Mouse (Mus musculus) forebrain, embryonic 14.5 days (tissue): ENCODE measurements around the gene Bcar1. TPM values are rescaled to one million over a fixed set of nuclear protein-coding genes. Genes with fewer than 3 reads are reported as not detected.

ENCODE experiments used
- ATAC-seq: fragments of 200-750 bp; cut with Nextera tagmentation; 2 replicates; pipeline ENCODE4 v1.8.0; 2017; ENCODE audit warnings: mild to moderate bottlenecking, moderate library complexity
- DNase-seq: peaks from one replicate; pipeline ENCODE4 v3.0.0-alpha.2; 2015; ENCODE audit warnings: low spot score
- H3K27ac ChIP-seq: fragments of 300-500 bp; sonication (generic); 2 replicates; pipeline ENCODE4 v1.5.1; 2014; ENCODE audit warnings: low read depth, mild to moderate bottlenecking, control low read depth, low read length, moderate library complexity
- H3K27me3 ChIP-seq: fragments of 300-500 bp; sonication (generic); replicated peaks from 2 replicates; pipeline ENCODE4 v1.6.1; 2014; ENCODE audit warnings: low read length, control low read depth, mixed read lengths; ENCODE audit not compliant: control insufficient read depth, insufficient read depth
- H3K36me3 ChIP-seq: fragments of 300-500 bp; sonication (generic); 2 replicates; pipeline ENCODE4 v1.6.1; 2014; ENCODE audit warnings: low read length, control low read depth; ENCODE audit not compliant: control insufficient read depth, insufficient read depth
- H3K4me1 ChIP-seq: fragments of 300-500 bp; sonication (generic); 2 replicates; pipeline ENCODE4 v1.6.1; 2014; ENCODE audit warnings: antibody characterized with exemption, low read length, control low read depth; ENCODE audit not compliant: control insufficient read depth, insufficient read depth
- H3K4me2 ChIP-seq: fragments of 300-500 bp; sonication (generic); 2 replicates; pipeline ENCODE4 v1.6.1; 2014; ENCODE audit warnings: mild to moderate bottlenecking, control low read depth, low read length
- H3K4me3 ChIP-seq: fragments of 300-500 bp; sonication (generic); 2 replicates; pipeline ENCODE4 v1.5.1; 2014; ENCODE audit warnings: low read depth, low read length, control low read depth
- H3K9ac ChIP-seq: fragments of 300-500 bp; sonication (generic); 2 replicates; pipeline ENCODE4 v1.6.1; 2014; ENCODE audit warnings: mild to moderate bottlenecking, low read length, control low read depth, moderate library complexity
- H3K9me3 ChIP-seq: fragments of 300-500 bp; sonication (generic); replicated peaks from 2 replicates; pipeline ENCODE4 v1.6.1; 2016; ENCODE audit warnings: low read length, control low read depth, mixed read lengths; ENCODE audit not compliant: control insufficient read depth
- WGBS: fragments of 180-500 bp; shearing (Covaris S2); extraction: QIAGEN DNeasy Blood & Tissue Kit; methylation state at CpG from one replicate; pipeline ENCODE4 v1.1.7; 2014; 5-methylcytosine and 5-hydroxymethylcytosine counted together
- polyA plus RNA-seq: library from polyadenylated mRNA; unstranded; fragments of >200 nt; fragmentation: Nextera tagmentation; extraction: Ambion mirVana; gene quantifications from 2 replicates; pipeline ENCODE4 v1.2.1, GENCODE M21; 2014

The Bcar1 gene
- polyA plus RNA-seq, 1 experiment from 2014 or later: 41.2 TPM

- Histone ChIP-seq H3K27me3 (no peaks in the 10 kb centered on the region), H3K4me1 (no peaks in the 10 kb centered on the region), H3K9ac (no peak overlapping the region), H3K4me3 (no peak overlapping the region), H3K4me2 (no peak overlapping the region), H3K9me3 (no peaks in the 10 kb centered on the region), H3K27ac (no peak overlapping the region), H3K36me3 (no peaks in the 10 kb centered on the region)
- WGBS: 13% methylated on average over 1 of the region's 1 CpGs
- ATAC-seq (no peak), DNase-seq (no peak)
Observed at GRCm38 (mm10) chr8:111699035-111699434, 44.6 kb downstream of the Bcar1 start.

- WGBS: 82% methylated on average over 10 of the region's 10 CpGs
- H3K4me3 ChIP-seq: no peak overlapping the region
- no peak overlapping the region for H3K4me2 ChIP-seq
- ATAC-seq (no peak), DNase-seq (no peak)
- no peak overlapping the region for H3K27ac ChIP-seq
- no peaks in the 10 kb centered on the region for H3K36me3 ChIP-seq
- H3K4me1 ChIP-seq: no peaks in the 10 kb centered on the region
- no peak overlapping the region for H3K9ac ChIP-seq
- no peaks in the 10 kb centered on the region for H3K9me3 ChIP-seq
- H3K27me3 ChIP-seq: no peaks in the 10 kb centered on the region
Observed at GRCm38 (mm10) chr8:111697655-111698054, 46.0 kb downstream of the Bcar1 start.

DNA sequence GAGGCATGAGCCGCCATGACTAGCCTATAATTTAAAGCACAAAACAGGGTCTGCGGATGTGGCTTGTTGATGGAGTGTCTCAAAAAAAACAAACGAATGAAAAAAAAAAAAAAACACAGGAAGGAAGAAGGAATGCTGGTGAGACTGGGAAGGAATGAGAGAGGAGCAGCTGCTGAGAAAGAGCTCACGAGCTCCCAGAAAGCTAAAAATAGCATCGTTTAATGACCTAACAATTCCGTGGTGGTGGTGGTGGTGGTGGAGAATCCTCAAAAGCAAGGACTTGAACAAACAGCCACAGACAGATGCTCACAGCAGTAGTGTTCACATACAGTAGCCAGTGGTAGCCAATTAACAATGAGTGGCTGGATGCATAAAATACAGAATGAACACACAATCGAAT, 48.2 kb downstream of the Bcar1 start:
- no peak overlapping the region for H3K4me3 ChIP-seq
- WGBS: 69% methylated on average over 7 of the region's 7 CpGs
- H3K27me3 ChIP-seq: no peaks in the 10 kb centered on the region
- H3K9ac ChIP-seq: no peak overlapping the region
- no peak overlapping the region for H3K27ac ChIP-seq
- H3K4me2 ChIP-seq: no peak overlapping the region
- no peaks in the 10 kb centered on the region for H3K36me3 ChIP-seq
- H3K9me3 ChIP-seq: no peaks in the 10 kb centered on the region
- no peaks in the 10 kb centered on the region for H3K4me1 ChIP-seq
- DNase-seq (no peak), ATAC-seq (no peak)

- H3K36me3 ChIP-seq: no peaks in the 10 kb centered on the region
- H3K4me1 ChIP-seq: no peaks in the 10 kb centered on the region
- H3K9me3 ChIP-seq: no peaks in the 10 kb centered on the region
- WGBS: 85% methylated on average over 6 of the region's 6 CpGs
- no peak for ATAC-seq
- no peak for DNase-seq
- no peak overlapping the region for H3K27ac ChIP-seq
- no peak overlapping the region for H3K4me2 ChIP-seq
- H3K27me3 ChIP-seq: no peaks in the 10 kb centered on the region
- H3K9ac ChIP-seq: no peak overlapping the region
- H3K4me3 ChIP-seq: no peak overlapping the region
Observed at GRCm38 (mm10) chr8:111693261-111693741, 50.3 kb downstream of the Bcar1 start.

GRCm38 (mm10) chr8:111690960-111691445, 52.6 kb downstream of the Bcar1 start, which contains the start of gene Ctrb1:
TSS of gene Ctrb1 (minus strand) at chr8:111691010.
- Histone ChIP-seq H3K4me1 (no peaks in the 10 kb centered on the region), H3K4me3 (no peak within 1 kb of the TSS), H3K9ac (no peak within 1 kb of the TSS), H3K4me2 (no peak within 1 kb of the TSS), H3K9me3 (no peaks in the 10 kb centered on the region), H3K27me3 (no peaks in the 10 kb centered on the region), H3K36me3 (no peaks in the 10 kb centered on the region), H3K27ac (no peak within 1 kb of the TSS)
- 86% methylated on average over 2 of the region's 2 CpGs for WGBS
- no peak for ATAC-seq
- DNase-seq: no peak

DNA sequence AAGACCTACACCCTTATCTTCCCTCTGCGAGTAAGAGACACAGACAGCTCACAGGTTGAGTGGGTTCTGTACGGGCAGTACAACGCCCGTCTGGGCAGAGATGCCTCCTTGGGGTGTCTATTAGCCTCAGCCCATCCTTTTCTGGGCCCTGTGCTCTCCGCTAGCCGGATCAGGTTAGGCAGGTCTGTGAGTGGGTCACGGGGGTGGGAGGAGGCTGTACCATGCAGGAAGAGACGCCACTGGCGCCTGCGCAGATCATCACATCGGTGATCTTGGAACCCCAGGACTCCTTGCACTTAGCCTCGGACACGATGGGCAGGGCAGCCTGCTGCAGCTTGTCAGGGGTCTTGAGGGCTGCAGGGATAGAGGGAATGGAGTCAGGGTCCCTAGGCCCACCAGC, 56.7 kb downstream of the Bcar1 start:
- ATAC-seq: no peak
- no peaks in the 10 kb centered on the region for H3K36me3 ChIP-seq
- no peak overlapping the region for H3K27ac ChIP-seq
- H3K4me3 ChIP-seq: no peak overlapping the region
- H3K4me1 ChIP-seq: no peaks in the 10 kb centered on the region
- no peak for DNase-seq
- no peak overlapping the region for H3K9ac ChIP-seq
- H3K4me2 ChIP-seq: no peak overlapping the region
- no peaks in the 10 kb centered on the region for H3K9me3 ChIP-seq
- H3K27me3 ChIP-seq: no peaks in the 10 kb centered on the region
- WGBS: 80% methylated on average over 13 of the region's 13 CpGs

- no peaks in the 10 kb centered on the region for H3K27me3 ChIP-seq
- DNase-seq (no peak), ATAC-seq (no peak)
- no peak overlapping the region for H3K4me3 ChIP-seq
- WGBS: 38% methylated on average over 9 of the region's 9 CpGs
- no peaks in the 10 kb centered on the region for H3K9me3 ChIP-seq
- H3K36me3 ChIP-seq: no peaks in the 10 kb centered on the region
- no peaks in the 10 kb centered on the region for H3K4me1 ChIP-seq
- no peak overlapping the region for H3K4me2 ChIP-seq
- no peak overlapping the region for H3K27ac ChIP-seq
- no peak overlapping the region for H3K9ac ChIP-seq
Observed at GRCm38 (mm10) chr8:111682521-111682920, 61.1 kb downstream of the Bcar1 start.

DNA sequence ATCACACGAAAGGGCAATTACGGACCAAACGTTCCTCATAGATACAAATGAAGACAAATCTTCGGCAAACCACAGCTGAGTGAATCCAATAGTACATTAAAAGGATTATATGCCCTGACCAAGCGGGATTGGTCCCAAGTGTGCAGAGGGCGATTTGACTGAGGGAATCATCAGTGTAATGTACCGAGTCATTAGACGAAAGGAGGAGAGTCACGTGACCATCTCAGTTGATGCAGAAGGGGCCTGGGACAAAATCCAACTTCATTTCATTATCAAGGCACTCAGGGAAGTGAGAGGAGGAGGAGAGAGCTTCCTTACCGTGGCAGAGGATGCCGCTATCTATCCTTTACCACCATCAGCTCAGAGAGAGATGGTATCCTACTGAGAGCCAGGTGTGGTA, 62.5 kb downstream of the Bcar1 start:
- Histone ChIP-seq H3K9me3 (no peaks in the 10 kb centered on the region), H3K27ac (no peak overlapping the region), H3K36me3 (no peaks in the 10 kb centered on the region), H3K27me3 (no peaks in the 10 kb centered on the region), H3K9ac (no peak overlapping the region), H3K4me2 (no peak overlapping the region), H3K4me3 (no peak overlapping the region), H3K4me1 (no peaks in the 10 kb centered on the region)
- no peak for ATAC-seq
- peak; percentile 49 for DNase-seq
- WGBS: 76% methylated on average over 11 of the region's 11 CpGs

DNA sequence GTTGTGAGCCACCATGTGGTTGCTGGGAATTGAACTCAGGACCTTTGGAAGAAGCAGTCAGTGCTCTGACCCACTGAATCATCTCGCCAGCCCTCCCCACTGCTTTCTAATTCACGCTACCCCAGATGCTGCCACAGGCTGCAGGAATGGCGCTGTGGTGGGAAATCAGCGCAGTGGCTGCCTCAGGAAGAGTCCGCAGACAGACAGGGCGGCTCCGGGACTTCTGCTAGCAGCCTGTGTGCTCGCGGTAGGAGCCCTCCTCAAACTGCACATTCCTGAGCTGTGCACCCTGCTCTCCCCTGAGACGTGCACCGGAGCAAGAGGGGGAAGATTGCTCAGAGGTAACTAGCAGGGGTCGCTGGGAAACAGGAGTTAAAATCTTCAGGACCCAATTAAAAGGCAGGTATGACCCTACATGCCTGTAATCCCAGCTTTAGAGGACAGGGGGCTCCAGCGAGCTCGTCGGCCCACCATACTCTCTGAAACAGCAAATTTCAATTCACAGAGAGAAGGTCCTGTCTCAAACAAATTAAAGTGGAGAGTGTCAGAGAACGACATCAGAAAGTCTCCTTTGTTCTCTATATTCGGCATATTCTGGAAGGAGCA, 63.1 kb downstream of the Bcar1 start:
- Histone ChIP-seq H3K4me1 (no peaks in the 10 kb centered on the region), H3K9me3 (no peaks in the 10 kb centered on the region), H3K9ac (no peak overlapping the region), H3K4me2 (no peak overlapping the region), H3K36me3 (no peaks in the 10 kb centered on the region), H3K27me3 (no peaks in the 10 kb centered on the region), H3K27ac (no peak overlapping the region), H3K4me3 (no peak overlapping the region)
- no peak for DNase-seq
- WGBS: 40% methylated on average over 17 of the region's 17 CpGs
- peak; percentile 26; the same call in 1 of the 2 replicates for ATAC-seq
